Mouse (Mus musculus): Measurements from ENCODE around the gene Ube2h.

Ube2h gene

GRCm38 (mm10) chr6:30299683-30300082 is 4.7 kb downstream of the Ube2h start:
- no peak for DNase-seq (ENCODE audit: low spot score in 2 of 2)

- DNase-seq (ENCODE audit: low spot score in 2 of 2) = no peak
Observed at GRCm38 (mm10) chr6:30299116-30299515, 5.2 kb downstream of the Ube2h start.

DNA sequence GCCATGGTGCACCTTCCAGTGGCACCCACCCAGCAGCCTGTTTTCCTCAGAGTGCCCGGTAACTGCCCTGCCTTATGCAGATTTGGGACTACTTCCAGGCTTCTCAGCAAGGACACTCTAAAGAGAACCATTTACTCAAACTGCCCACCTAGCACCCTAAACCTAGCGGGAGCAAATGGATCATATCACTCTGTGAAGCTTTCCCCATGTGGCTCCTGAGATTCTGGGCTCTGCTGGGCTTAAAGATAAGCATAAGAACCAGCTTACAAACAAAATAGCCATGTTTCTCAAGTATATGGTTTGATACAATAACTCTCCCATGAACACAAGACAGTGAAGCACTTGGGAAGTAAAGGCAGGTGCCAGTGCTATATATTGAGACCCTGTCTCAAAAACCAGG is 11.8 kb downstream of the Ube2h start:
- no peak for DNase-seq (ENCODE audit: low spot score in 2 of 2)

DNA sequence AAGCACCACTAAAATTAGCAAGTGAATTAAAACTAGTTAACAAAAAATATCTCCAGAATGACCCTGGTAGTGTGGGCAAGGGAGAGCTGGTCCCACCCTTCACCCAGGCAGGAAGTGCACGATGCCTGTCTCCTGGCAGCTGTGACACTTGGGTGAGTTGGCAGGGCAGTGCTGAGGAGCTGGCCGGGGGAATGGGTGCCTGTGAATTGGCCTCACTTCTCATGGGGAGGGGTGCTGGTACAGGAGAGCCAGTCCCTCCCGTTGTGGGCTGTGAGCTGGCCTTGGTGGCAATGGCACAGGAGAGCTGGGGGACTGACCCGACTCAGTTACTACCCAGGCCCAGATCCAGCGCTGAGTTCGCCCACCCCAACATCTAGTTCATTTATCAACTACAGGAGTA is 16.4 kb downstream of the Ube2h start:
- no peak for DNase-seq (ENCODE audit: low spot score in 2 of 2)

- no peak for DNase-seq (ENCODE audit: low spot score in 2 of 2)
Observed at GRCm38 (mm10) chr6:30286642-30287041, 17.7 kb downstream of the Ube2h start.

DNA sequence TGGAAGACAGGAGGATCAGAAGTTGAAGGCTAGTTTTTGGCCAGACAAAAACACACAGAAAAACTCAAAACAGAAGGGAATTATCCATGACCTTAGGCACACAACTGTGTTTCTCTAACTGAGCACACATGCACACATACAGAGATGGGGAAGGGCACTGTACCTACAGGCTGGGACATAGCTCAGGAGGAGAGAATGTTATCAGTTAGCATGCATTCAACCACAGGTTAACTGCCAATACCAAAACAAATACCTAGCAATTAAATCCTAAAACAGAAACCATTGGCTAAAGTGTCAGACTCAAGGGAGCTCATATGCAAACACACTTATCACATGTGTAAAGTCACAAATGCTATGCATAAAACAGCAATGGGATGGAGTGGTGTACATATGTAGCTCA is 20.2 kb downstream of the Ube2h start:
- no peak for DNase-seq (ENCODE audit: low spot score in 2 of 2)

GRCm38 (mm10) chr6:30282361-30282760 is 22.0 kb downstream of the Ube2h start:
- no peak for DNase-seq (ENCODE audit: low spot score in 2 of 2)

GRCm38 (mm10) chr6:30278374-30278773 is 26.0 kb downstream of the Ube2h start:
- DNase-seq (ENCODE audit: low spot score in 2 of 2) = no peak

DNA sequence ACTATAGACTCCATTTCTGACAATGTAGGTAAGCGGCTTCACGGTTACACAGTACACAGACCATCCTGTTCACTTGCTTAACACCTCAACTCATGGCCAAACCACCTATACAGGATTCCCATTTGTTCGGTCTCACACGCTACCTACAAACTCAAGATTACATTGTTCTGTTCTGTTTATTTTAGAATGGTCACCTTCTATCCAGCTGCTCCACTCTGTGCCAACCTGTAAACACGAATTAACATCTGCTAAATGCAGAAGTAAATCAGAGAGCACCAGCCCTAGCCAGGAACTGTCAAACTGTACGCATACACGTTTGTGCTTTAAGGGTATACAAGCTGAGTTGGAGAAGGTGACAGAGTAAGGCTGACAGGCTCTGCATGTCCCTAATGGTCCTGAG is 27.5 kb downstream of the Ube2h start:
- DNase-seq (ENCODE audit: low spot score in 2 of 2) = no peak

DNA sequence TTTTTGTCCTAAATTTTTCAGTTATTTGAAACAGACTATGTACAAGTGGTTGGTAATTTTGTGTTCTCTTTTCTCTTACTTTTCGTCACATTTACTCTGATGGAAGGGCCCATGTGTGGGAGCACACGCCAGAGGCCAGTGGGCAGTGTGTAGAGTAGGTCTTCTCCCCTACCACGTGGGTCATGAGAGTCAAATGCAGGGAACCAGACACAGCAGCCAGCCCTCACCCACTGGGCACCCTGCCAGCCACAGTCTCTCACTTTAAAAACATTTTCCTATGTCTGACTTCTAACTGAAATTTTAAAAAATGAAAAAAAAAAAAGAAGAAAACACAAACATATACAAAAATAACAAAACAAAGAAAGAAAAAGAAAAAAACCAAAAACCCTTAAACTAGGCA is 28.0 kb downstream of the Ube2h start:
- no peak for DNase-seq (ENCODE audit: low spot score in 2 of 2)

DNA sequence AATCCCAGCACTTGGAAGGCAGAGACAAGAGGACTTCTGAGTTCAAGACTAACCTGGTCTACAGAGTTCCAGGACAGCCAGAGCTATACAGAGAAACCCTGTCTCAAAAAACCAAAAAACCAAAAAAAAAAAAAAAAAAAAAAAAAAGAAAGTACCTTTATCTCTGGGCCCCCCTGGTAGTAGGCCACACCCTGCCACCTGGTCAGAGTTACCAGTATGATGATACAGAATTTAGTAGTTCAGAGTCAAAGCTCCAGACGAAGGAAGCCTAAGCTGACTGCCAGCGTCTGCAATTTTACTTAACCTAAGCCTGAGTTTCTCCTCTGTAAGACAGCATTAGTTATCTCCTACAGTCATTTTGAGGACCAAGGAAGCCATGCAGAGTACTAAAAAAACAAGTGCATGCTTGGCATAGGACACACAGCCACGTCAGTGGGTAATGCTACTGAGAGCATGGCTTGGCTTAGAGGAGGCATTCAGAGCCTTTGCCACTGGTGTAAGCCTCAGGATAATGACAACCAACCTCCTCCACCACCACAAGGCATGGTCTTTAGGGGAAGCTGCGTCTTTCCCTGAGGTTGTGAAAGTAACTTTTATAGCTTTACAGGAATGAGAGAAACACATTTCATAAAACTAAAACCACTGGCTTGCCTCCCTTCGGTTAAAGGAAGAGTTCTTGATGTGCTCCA is 29.0 kb downstream of the Ube2h start:
- no peak for DNase-seq (ENCODE audit: low spot score in 2 of 2)

DNA sequence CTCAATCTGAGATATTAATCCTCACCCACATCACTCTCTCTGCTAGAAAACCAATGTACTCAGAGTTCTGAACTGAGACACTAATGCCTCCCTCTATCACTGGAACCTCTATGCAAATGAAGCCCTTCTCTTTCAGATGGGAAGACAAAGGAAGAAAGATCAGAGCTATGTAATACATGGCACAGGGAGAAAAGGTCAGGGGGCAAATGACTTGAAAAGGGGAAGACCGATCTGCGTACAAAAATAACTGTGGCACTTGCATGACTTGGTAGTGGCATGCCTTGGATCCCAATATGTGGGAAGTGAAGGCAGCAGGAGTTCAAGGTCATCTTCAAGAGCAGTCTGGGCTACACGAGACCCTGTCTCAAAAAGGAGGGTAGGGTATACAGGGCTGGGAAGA is 31.4 kb downstream of the Ube2h start:
- no peak for DNase-seq (ENCODE audit: low spot score in 2 of 2)

GRCm38 (mm10) chr6:30272338-30272905 is 31.9 kb downstream of the Ube2h start:
- no peak for DNase-seq (ENCODE audit: low spot score in 2 of 2)

GRCm38 (mm10) chr6:30269846-30270245 is 34.5 kb downstream of the Ube2h start:
- no peak for DNase-seq (ENCODE audit: low spot score in 2 of 2)

DNA sequence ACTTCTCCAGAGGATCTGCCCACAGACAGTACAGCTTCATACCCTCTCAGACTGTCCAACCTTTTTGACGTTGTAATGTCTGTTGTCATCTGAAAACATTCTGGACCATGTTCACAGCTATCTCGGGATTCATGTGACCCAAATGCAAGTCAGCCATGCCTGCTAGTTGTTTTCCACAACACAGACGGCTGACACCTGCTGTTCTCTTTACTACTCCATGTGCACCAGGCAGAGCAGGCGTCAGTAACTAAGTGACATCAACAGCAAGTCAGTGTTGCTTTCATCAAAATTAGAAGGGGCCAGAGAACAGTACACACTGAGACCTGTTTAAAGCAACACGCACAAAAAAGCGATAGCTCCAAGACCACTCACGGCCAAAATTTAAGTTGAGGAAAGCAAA is 36.9 kb downstream of the Ube2h start:
- DNase-seq (ENCODE audit: low spot score in 2 of 2) = no peak

DNA sequence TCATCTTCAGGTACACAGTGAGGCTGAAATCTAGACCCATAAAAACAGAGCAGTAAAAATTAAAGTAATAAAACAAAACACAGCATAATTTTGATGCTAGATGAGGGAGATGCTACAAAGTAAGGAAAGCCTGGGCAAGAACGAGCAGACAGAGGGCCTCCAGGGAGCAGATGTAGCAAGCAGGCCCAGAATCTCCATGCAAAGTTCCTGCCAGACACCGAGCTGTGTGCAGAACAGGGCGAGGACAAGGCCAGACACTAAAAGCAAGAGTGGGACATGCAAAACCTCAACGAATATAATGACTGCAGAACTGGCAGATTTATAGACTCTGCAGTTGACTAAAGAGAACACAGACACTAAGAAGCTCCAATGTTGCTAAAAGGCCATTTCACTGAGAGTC is 38.9 kb downstream of the Ube2h start:
- DNase-seq (ENCODE audit: low spot score in 2 of 2) = no peak

- no peak for DNase-seq (ENCODE audit: low spot score in 2 of 2)
Observed at GRCm38 (mm10) chr6:30263053-30263452, 41.3 kb downstream of the Ube2h start.

GRCm38 (mm10) chr6:30259271-30259670 is 45.1 kb downstream of the Ube2h start:
- no peak for DNase-seq (ENCODE audit: low spot score in 2 of 2)

GRCm38 (mm10) chr6:30257962-30258361 is 46.4 kb downstream of the Ube2h start:
- no peak for DNase-seq (ENCODE audit: low spot score in 2 of 2)

DNA sequence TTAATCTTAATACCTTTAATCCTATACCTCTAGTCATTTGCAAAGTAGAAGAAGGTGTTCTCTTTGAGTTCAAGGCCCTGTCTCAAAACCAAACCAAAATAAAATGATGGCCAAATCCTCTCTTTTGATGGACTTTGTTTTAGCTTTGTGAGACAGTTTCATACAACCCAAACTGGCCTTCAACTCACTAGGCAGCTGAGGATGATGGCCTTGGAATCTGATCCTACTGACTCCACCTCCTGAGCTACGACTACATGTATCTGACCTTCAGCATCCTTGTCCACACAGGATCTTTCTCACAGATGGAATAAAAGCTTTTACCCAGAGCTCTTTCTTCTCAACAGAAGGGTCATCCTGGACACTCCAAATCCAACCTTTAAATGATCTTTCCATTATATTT is 48.5 kb downstream of the Ube2h start:
- no peak for DNase-seq (ENCODE audit: low spot score in 2 of 2)

- DNase-seq (ENCODE audit: low spot score in 2 of 2) = no peak
Observed at GRCm38 (mm10) chr6:30252271-30253010, 51.9 kb downstream of the Ube2h start.

GRCm38 (mm10) chr6:30248708-30249107 is 55.6 kb downstream of the Ube2h start:
- no peak for DNase-seq (ENCODE audit: low spot score in 2 of 2)

DNA sequence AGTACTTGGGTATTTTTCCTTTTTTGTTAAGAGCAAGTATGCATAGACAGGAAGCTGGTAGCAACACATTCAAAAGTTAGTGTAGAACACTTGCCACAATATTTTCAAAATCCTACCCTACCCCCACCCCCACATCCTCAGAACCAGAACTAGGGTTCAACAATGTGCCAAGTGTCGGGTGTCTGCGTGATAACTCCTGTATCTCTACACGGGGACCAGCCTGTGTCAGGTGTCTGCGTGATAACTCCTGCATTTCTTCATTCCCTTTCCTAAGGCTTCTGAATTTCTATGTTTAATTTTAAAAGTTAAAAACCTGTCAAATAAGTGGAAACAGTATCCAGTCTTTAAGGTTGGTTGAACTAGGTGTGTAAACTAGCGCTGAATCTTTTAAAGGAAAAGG is 58.4 kb downstream of the Ube2h start:
- DNase-seq (ENCODE audit: low spot score in 2 of 2) = no peak

All from left cerebral cortex, adult 9 months (tissue).